Mouse (Mus musculus): Measurements from ENCODE around the gene Olfr1262. TPM values are rescaled to one million over a fixed set of nuclear protein-coding genes. Genes with fewer than 3 reads are reported as not detected.

The Olfr1262 gene
- polyA plus RNA-seq (2017; shearing (Covaris generic)): not detected

GRCm38 (mm10) chr2:89999845-90000244 is at the start of gene Olfr1262:
Olfr1262 (plus strand) TSS chr2:90000145.

GRCm38 (mm10) chr2:89974184-89974583 is 25.8 kb upstream of the Olfr1262 start, which contains the start of gene Olfr1260:
Olfr1260 (plus strand) TSS chr2:89974340.

GRCm38 (mm10) chr2:89990921-89991320 is 9.0 kb upstream of the Olfr1262 start, which contains the start of gene Olfr1261:
Olfr1261 (plus strand) TSS chr2:89991221.

GRCm38 (mm10) chr2:90011831-90012230 is 11.9 kb downstream of the Olfr1262 start, which contains the start of gene Olfr1263:
Olfr1263 (plus strand) TSS chr2:90012131.

GRCm38 (mm10) chr2:90025477-90025876 is 25.5 kb downstream of the Olfr1262 start, which contains the start of gene Olfr1264:
Olfr1264 (minus strand) TSS chr2:90025577.

GRCm38 (mm10) chr2:90035037-90035436 is 35.1 kb downstream of the Olfr1262 start, which contains the start of gene Olfr1265:
Olfr1265 (plus strand) TSS chr2:90035337.

Other genes with a start within 250 kb of the Olfr1262 start
- gene Olfr1253, start 243.1 kb upstream of the Olfr1262 start, polyA plus RNA-seq (2017; shearing (Covaris generic)): not detected
- not detected for gene Olfr1254, start 206.5 kb upstream of the Olfr1262 start, polyA plus RNA-seq (2017; shearing (Covaris generic))
- not detected for gene Olfr1255, start 188.1 kb upstream of the Olfr1262 start, polyA plus RNA-seq (2017; shearing (Covaris generic))
- not detected for gene Olfr1256, start 158.6 kb upstream of the Olfr1262 start, polyA plus RNA-seq (2017; shearing (Covaris generic))
- under 1 TPM in 1 of 2 experiments, not detected in 1; 0.67 TPM for gene Olfr48, start 151.9 kb upstream of the Olfr1262 start, polyA plus RNA-seq (2017; shearing (Covaris generic))
- gene Olfr1257, start 121.7 kb upstream of the Olfr1262 start, polyA plus RNA-seq (2017; shearing (Covaris generic)): not detected
- under 1 TPM in 1 of 2 experiments, not detected in 1; 0.37 TPM for gene Olfr1258, start 72.8 kb upstream of the Olfr1262 start, polyA plus RNA-seq (2017; shearing (Covaris generic))
- under 1 TPM in 1 of 2 experiments, not detected in 1; 0.08 TPM for gene Olfr1259, start 51.5 kb upstream of the Olfr1262 start, polyA plus RNA-seq (2017; shearing (Covaris generic))
- not detected for gene Olfr1260, start 25.8 kb upstream of the Olfr1262 start, polyA plus RNA-seq (2017; shearing (Covaris generic))
- gene Olfr1261, start 8.9 kb upstream of the Olfr1262 start, polyA plus RNA-seq (2017; shearing (Covaris generic)): under 1 TPM in 1 of 2 experiments, not detected in 1; 0.38 TPM
- under 1 TPM; 0.07 to 0.34 TPM for gene Olfr1263, start 12.0 kb downstream of the Olfr1262 start, polyA plus RNA-seq (2017; shearing (Covaris generic))
- under 1 TPM; 0.04 to 0.38 TPM for gene Olfr1264, start 25.4 kb downstream of the Olfr1262 start, polyA plus RNA-seq (2017; shearing (Covaris generic))
- under 1 TPM; 0.07 to 0.23 TPM for gene Olfr1265, start 35.2 kb downstream of the Olfr1262 start, polyA plus RNA-seq (2017; shearing (Covaris generic))
- gene Olfr140, start 63.4 kb downstream of the Olfr1262 start, polyA plus RNA-seq (2017; shearing (Covaris generic)): not detected
- gene Olfr1269, start 121.3 kb downstream of the Olfr1262 start, polyA plus RNA-seq (2017; shearing (Covaris generic)): 1 to 10 TPM in 1 of 2 experiments, under 1 TPM in 1; 0.34 to 4.4 TPM
- gene Olfr32, start 142.2 kb downstream of the Olfr1262 start, polyA plus RNA-seq (2017; shearing (Covaris generic)): not detected
- gene Olfr1270, start 152.9 kb downstream of the Olfr1262 start, polyA plus RNA-seq (2017; shearing (Covaris generic)): under 1 TPM; 0.10 to 0.27 TPM
- not detected for gene Olfr1506, start 224.3 kb downstream of the Olfr1262 start, polyA plus RNA-seq (2017; shearing (Covaris generic))

All from inflammation-experienced regulatory T-cells (primary cell).